Mouse (Mus musculus) mesoderm, embryonic 11.5 days (tissue): ENCODE results near the gene Hadh.

Source experiments
- DNase-seq: peaks from one replicate; pipeline ENCODE4 v3.0.0-alpha.2; 2012; ENCODE audit warnings: low read depth, low spot score

Hadh gene

GRCm38 (mm10) chr3:131271559-131272373 lies at the start of gene Hadh:
Gene Hadh (minus strand): TSS chr3:131272101.
- DNase-seq: peak; percentile 91

- peak; percentile 84 for DNase-seq
These were observed 48.3 kb upstream of the Hadh start for GRCm38 (mm10) chr3:131320184-131320583.

- no peak for DNase-seq
These were observed 46.3 kb upstream of the Hadh start for GRCm38 (mm10) chr3:131318211-131318610.

- no peak for DNase-seq
These were observed 45.2 kb upstream of the Hadh start for GRCm38 (mm10) chr3:131317126-131317525.

- no peak for DNase-seq
These were observed 44.1 kb upstream of the Hadh start for GRCm38 (mm10) chr3:131315957-131316510.

GRCm38 (mm10) chr3:131312340-131312739 lies 40.4 kb upstream of the Hadh start:
- no peak for DNase-seq

GRCm38 (mm10) chr3:131310572-131310971 lies 38.7 kb upstream of the Hadh start:
- DNase-seq: no peak

GRCm38 (mm10) chr3:131307811-131308210 lies 35.9 kb upstream of the Hadh start:
- DNase-seq: no peak

GRCm38 (mm10) chr3:131306255-131306654 lies 34.4 kb upstream of the Hadh start:
- DNase-seq: no peak

GRCm38 (mm10) chr3:131303320-131303714 lies 31.4 kb upstream of the Hadh start:
- DNase-seq: no peak

- peak; percentile 92 for DNase-seq
These were observed 30.8 kb upstream of the Hadh start, which contains the start of gene Cyp2u1 for GRCm38 (mm10) chr3:131302452-131303319. Gene Cyp2u1 (minus strand): TSS chr3:131303227.

- peak; percentile 68 for DNase-seq
These were observed 28.0 kb upstream of the Hadh start for GRCm38 (mm10) chr3:131299908-131300307.

- DNase-seq: no peak
These were observed 27.2 kb upstream of the Hadh start for GRCm38 (mm10) chr3:131299078-131299477.

- no peak for DNase-seq
These were observed 25.0 kb upstream of the Hadh start for GRCm38 (mm10) chr3:131296893-131297292.

GRCm38 (mm10) chr3:131295513-131296200 lies 23.8 kb upstream of the Hadh start:
- no peak for DNase-seq

GRCm38 (mm10) chr3:131294503-131294902 lies 22.6 kb upstream of the Hadh start:
- DNase-seq: no peak

- no peak for DNase-seq
These were observed 21.1 kb upstream of the Hadh start for GRCm38 (mm10) chr3:131292959-131293358.

- no peak for DNase-seq
These were observed 20.4 kb upstream of the Hadh start for GRCm38 (mm10) chr3:131292349-131292748.

- DNase-seq: no peak
These were observed 20.0 kb upstream of the Hadh start for GRCm38 (mm10) chr3:131291890-131292289.

GRCm38 (mm10) chr3:131274151-131274550 lies 2.2 kb upstream of the Hadh start:
- DNase-seq: no peak

GRCm38 (mm10) chr3:131272374-131273100 lies 636 bp upstream of the Hadh start:
- no peak for DNase-seq
